Mouse (Mus musculus): ENCODE data around the gene Gramd1c.

- TF ChIP-seq POLR2A (IDR thresholded peaks at IDR 0.05; ENCODE audit: insufficient read length, low read depth) (no peak), TCF12 (IDR thresholded peaks at IDR 0.05; ENCODE audit: insufficient read depth, poor library complexity, severe bottlenecking) (no peak), USF1 (IDR thresholded peaks at IDR 0.05; ENCODE audit: low read depth) (no peak), MAX (IDR thresholded peaks at IDR 0.05; ENCODE audit: low read depth) (no peak), SRF (IDR thresholded peaks at IDR 0.05; ENCODE audit: control insufficient read depth, insufficient read length, low read depth) (no peak), MYOG (IDR thresholded peaks at IDR 0.05; ENCODE audit: control insufficient read depth in 1 of 3, insufficient read depth in 1 of 3, insufficient read length in 2 of 3, low read depth in 2 of 3) (no peak), E2F4 (IDR thresholded peaks at IDR 0.05; ENCODE audit: insufficient read depth) (no peak), REST (IDR thresholded peaks at IDR 0.05; ENCODE audit: insufficient read depth, insufficient read length) (no peak), POLR2AphosphoS2 (IDR thresholded peaks at IDR 0.05; ENCODE audit: insufficient read length, low read depth) (no peak)
Observed at GRCm38 (mm10) chr16:43973147-43973546, 90.0 kb downstream of the Gramd1c start.
